Comparison of ENCODE assay signal across 13 mouse cellular contexts in the genomic region with DNA sequence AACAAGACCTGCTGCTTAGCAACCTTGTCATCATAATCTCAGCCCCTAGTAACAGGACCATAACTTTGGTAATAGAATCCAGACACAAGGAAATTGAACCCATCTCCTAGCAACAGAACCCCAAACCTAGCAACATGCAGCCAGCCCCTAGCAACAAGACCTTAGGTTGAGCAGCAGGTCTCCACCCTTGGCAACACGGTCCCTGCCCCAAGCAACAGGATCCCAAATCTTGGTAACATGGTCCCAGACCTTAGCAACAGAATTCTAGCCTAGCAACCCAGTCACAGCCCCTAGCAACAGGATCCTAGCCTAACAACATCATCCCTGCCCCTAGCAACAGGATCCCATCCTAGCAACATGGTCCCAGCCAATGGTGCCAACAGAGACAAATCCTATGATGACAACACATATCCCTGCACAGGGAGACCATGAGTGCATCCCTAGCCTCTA. TPM values are rescaled to one million over a fixed set of nuclear protein-coding genes. Genes with fewer than 3 reads are reported as not detected.
A peak's percentile ranks its signal among the peaks of the same experiment; 100 is the strongest.
DNase-seq lines count a peak whose midpoint lies in the region; ATAC-seq and TF ChIP-seq lines count a peak whose summit lies in the region.
"Had no signal": no experiment of that assay in that cellular context is flagged by ENCODE, and none has a peak within 500 bp of the region (broad histone marks: within the 10 kb centered on the region; RNA-seq: fewer than 3 reads in every experiment).

No protein-coding gene starts in this region.

- no peaks in the 10 kb centered on the region for H3K36me3 ChIP-seq in embryonic facial prominence, embryonic 13.5 days
- H3K36me3 ChIP-seq in hindbrain, postnatal 0 days (ENCODE audit: insufficient read depth, low read length): no peaks in the 10 kb centered on the region
- H3K36me3 ChIP-seq in midbrain, embryonic 11.5 days (ENCODE audit: control insufficient read depth, insufficient read depth, low read length): no peaks in the 10 kb centered on the region

- H3K4me1 ChIP-seq in embryonic facial prominence, embryonic 13.5 days: peaks cover 11% of the 10 kb centered on the region; the same call in 1 of the 2 replicates
- H3K4me1 ChIP-seq in hindbrain, postnatal 0 days (ENCODE audit: insufficient read depth, low read length): no peaks in the 10 kb centered on the region; the same call in 1 of the 2 replicates
- H3K4me1 ChIP-seq in midbrain, embryonic 11.5 days (ENCODE audit: control insufficient read depth, insufficient read depth, low read length): peaks cover 8% of the 10 kb centered on the region

- H3K27me3 ChIP-seq in embryonic facial prominence, embryonic 13.5 days: no peaks in the 10 kb centered on the region; the same call in none of the 2 replicates
- H3K27me3 ChIP-seq in hindbrain, postnatal 0 days (ENCODE audit: insufficient read depth, low read length): no peaks in the 10 kb centered on the region
- no peaks in the 10 kb centered on the region; the same call in 1 of the 2 replicates for H3K27me3 ChIP-seq in midbrain, embryonic 11.5 days (ENCODE audit: control insufficient read depth, insufficient read depth, low read length)

- DNase-seq in MN1 (ENCODE audit: low spot score) (peak; percentile 82), adipocyte (ENCODE audit: low spot score) (no peak)
- peak; percentile 71 for DNase-seq in hindbrain, postnatal 0 days (ENCODE audit: low spot score)
- peak; percentile 94 for DNase-seq in midbrain, embryonic 11.5 days (ENCODE audit: low spot score, missing footprints)
- DNase-seq in kidney, postnatal 4 days: no peak
- DNase-seq in cerebellum, postnatal 14 days: no peak
- DNase-seq: adrenal gland, postnatal 36 days had no signal

- H3K27ac ChIP-seq in embryonic facial prominence, embryonic 13.5 days: no peak overlapping the region
- H3K27ac ChIP-seq in hindbrain, postnatal 0 days: peak overlapping the region; percentile 72
- H3K27ac ChIP-seq in midbrain, embryonic 11.5 days (ENCODE audit: low read depth, low read length): no peak overlapping the region

- 0 out of 2 replicates have a peak, but pooled peaks have one; percentile 24 for ATAC-seq in embryonic facial prominence, embryonic 13.5 days (ENCODE audit: insufficient number of reproducible peaks, insufficient read depth, low FRiP score, low TSS enrichment, low read depth)
- peak; percentile 91 for ATAC-seq in hindbrain, postnatal 0 days
- ATAC-seq in midbrain, embryonic 11.5 days (ENCODE audit: low FRiP score): peak; percentile 89
- ATAC-seq in megakaryocyte, adult 5-6 weeks (ENCODE audit: poor library complexity, severe bottlenecking): no peak

- H3K9me3 ChIP-seq in embryonic facial prominence, embryonic 13.5 days: no peaks in the 10 kb centered on the region
- H3K9me3 ChIP-seq in hindbrain, postnatal 0 days (ENCODE audit: low read length): no peaks in the 10 kb centered on the region
- no peaks in the 10 kb centered on the region for H3K9me3 ChIP-seq in midbrain, embryonic 11.5 days (ENCODE audit: control insufficient read depth, low read length)

- no peak overlapping the region for H3K9ac ChIP-seq in embryonic facial prominence, embryonic 13.5 days
- no peak overlapping the region for H3K9ac ChIP-seq in hindbrain, postnatal 0 days (replicated peaks; ENCODE audit: low read length)
- no peak overlapping the region for H3K9ac ChIP-seq in midbrain, embryonic 11.5 days (ENCODE audit: low read length)

- 21% methylated on average over 1 of the region's 1 CpGs for WGBS in embryonic facial prominence, embryonic 13.5 days
- WGBS in hindbrain, postnatal 0 days: 7% methylated on average over 1 of the region's 1 CpGs
- 9% methylated on average over 1 of the region's 1 CpGs for WGBS in midbrain, embryonic 11.5 days

- no peak overlapping the region for H3K4me3 ChIP-seq in embryonic facial prominence, embryonic 13.5 days
- H3K4me3 ChIP-seq in hindbrain, postnatal 0 days (ENCODE audit: low read length): no peak overlapping the region
- H3K4me3 ChIP-seq in midbrain, embryonic 11.5 days (ENCODE audit: low read depth, low read length): no peak overlapping the region
- H3K4me3 ChIP-seq: erythroblast, embryonic 14.5 days had no signal

- no peak for TF ChIP-seq CTCF in hindbrain, postnatal 0 days (IDR thresholded peaks at IDR 0.05; ENCODE audit: low read depth)

- H3K4me2 ChIP-seq in embryonic facial prominence, embryonic 13.5 days: no peak overlapping the region
- H3K4me2 ChIP-seq in hindbrain, postnatal 0 days (ENCODE audit: low read depth, low read length): 0 out of 2 replicates have a peak overlapping the region, but pooled peaks have one; percentile 3
- no peak overlapping the region for H3K4me2 ChIP-seq in midbrain, embryonic 11.5 days

RNA-seq across cellular contexts. Expression of a gene that starts 9.4 kb away (rescaled TPM):
- polyA plus RNA-seq in embryonic facial prominence, embryonic 13.5 days (2015; fragmentation: Nextera tagmentation; extraction: Ambion mirVana): 11.3 and 11.8 TPM in 2 replicates
- total RNA-seq in hindbrain, postnatal 0 days (2014; rRNA removed): 0.90 and 2.1 TPM in 2 replicates
- 0.98 and 1.4 TPM in 2 replicates for polyA plus RNA-seq in hindbrain, postnatal 0 days (2015; fragmentation: Nextera tagmentation; extraction: Ambion mirVana)
- 1.2 and 1.4 TPM in 2 replicates for polyA plus RNA-seq in midbrain, embryonic 11.5 days (2014; fragmentation: Nextera tagmentation; extraction: Ambion mirVana)
- not detected in 2 replicates for total RNA-seq in megakaryocyte, adult 5-6 weeks (2015)
- not detected in 2 replicates for total RNA-seq in megakaryocyte, adult 5-6 weeks (2017)
- total RNA-seq: adrenal gland, postnatal 36 days; heart, postnatal 25 days had no signal
- polyA plus RNA-seq: erythroblast, embryonic 14.5 days had no signal

RNA-seq across cellular contexts. Expression of a gene that starts 9.4 kb away (rescaled TPM):
- not detected in 2 replicates for polyA plus RNA-seq in embryonic facial prominence, embryonic 13.5 days (2015; fragmentation: Nextera tagmentation; extraction: Ambion mirVana)
- total RNA-seq in hindbrain, postnatal 0 days (2014; rRNA removed): 0.42 and 2.0 TPM in 2 replicates
- polyA plus RNA-seq in hindbrain, postnatal 0 days (2015; fragmentation: Nextera tagmentation; extraction: Ambion mirVana): 0.60 and 0.71 TPM in 2 replicates
- polyA plus RNA-seq in midbrain, embryonic 11.5 days (2014; fragmentation: Nextera tagmentation; extraction: Ambion mirVana): not detected in 2 replicates
- total RNA-seq in megakaryocyte, adult 5-6 weeks (2015): not detected in 2 replicates
- total RNA-seq in megakaryocyte, adult 5-6 weeks (2017): not detected in 2 replicates
- total RNA-seq: adrenal gland, postnatal 36 days; CH12.LX; heart, postnatal 25 days had no signal
- polyA plus RNA-seq: erythroblast, embryonic 14.5 days; liver, embryonic 16.5 days had no signal

RNA-seq across cellular contexts. Expression of a gene that starts 14.2 kb away (rescaled TPM):
- 58.1 and 62.1 TPM in 2 replicates for polyA plus RNA-seq in embryonic facial prominence, embryonic 13.5 days (2015; fragmentation: Nextera tagmentation; extraction: Ambion mirVana)
- 117 and 135 TPM in 2 replicates for total RNA-seq in hindbrain, postnatal 0 days (2014; rRNA removed)
- polyA plus RNA-seq in hindbrain, postnatal 0 days (2015; fragmentation: Nextera tagmentation; extraction: Ambion mirVana): 132 and 133 TPM in 2 replicates
- 65.5 and 69.6 TPM in 2 replicates for polyA plus RNA-seq in midbrain, embryonic 11.5 days (2014; fragmentation: Nextera tagmentation; extraction: Ambion mirVana)
- total RNA-seq in megakaryocyte, adult 5-6 weeks (2015): 17.5 and 21.0 TPM in 2 replicates
- total RNA-seq in megakaryocyte, adult 5-6 weeks (2017): 8.8 and 21.1 TPM in 2 replicates

RNA-seq across cellular contexts. Expression of a gene that starts 17.3 kb away (rescaled TPM):
- polyA plus RNA-seq in embryonic facial prominence, embryonic 13.5 days (2015; fragmentation: Nextera tagmentation; extraction: Ambion mirVana): 11.7 and 13.7 TPM in 2 replicates
- total RNA-seq in hindbrain, postnatal 0 days (2014; rRNA removed): 66.2 and 67.9 TPM in 2 replicates
- polyA plus RNA-seq in hindbrain, postnatal 0 days (2015; fragmentation: Nextera tagmentation; extraction: Ambion mirVana): 19.8 and 21.3 TPM in 2 replicates
- 11.4 and 13.0 TPM in 2 replicates for polyA plus RNA-seq in midbrain, embryonic 11.5 days (2014; fragmentation: Nextera tagmentation; extraction: Ambion mirVana)
- total RNA-seq in megakaryocyte, adult 5-6 weeks (2015): not detected in 2 replicates
- not detected in 2 replicates for total RNA-seq in megakaryocyte, adult 5-6 weeks (2017)
- total RNA-seq: CH12.LX had no signal
- polyA plus RNA-seq: erythroblast, embryonic 14.5 days had no signal

RNA-seq across cellular contexts. Expression of a gene that starts 27.0 kb away (rescaled TPM):
- polyA plus RNA-seq in embryonic facial prominence, embryonic 13.5 days (2015; fragmentation: Nextera tagmentation; extraction: Ambion mirVana): 102 and 106 TPM in 2 replicates
- 65.1 and 76.7 TPM in 2 replicates for total RNA-seq in hindbrain, postnatal 0 days (2014; rRNA removed)
- polyA plus RNA-seq in hindbrain, postnatal 0 days (2015; fragmentation: Nextera tagmentation; extraction: Ambion mirVana): 69.8 and 71.3 TPM in 2 replicates
- 149 and 178 TPM in 2 replicates for polyA plus RNA-seq in midbrain, embryonic 11.5 days (2014; fragmentation: Nextera tagmentation; extraction: Ambion mirVana)
- total RNA-seq in megakaryocyte, adult 5-6 weeks (2015): 52.6 and 53.3 TPM in 2 replicates
- 70.2 and 100 TPM in 2 replicates for total RNA-seq in megakaryocyte, adult 5-6 weeks (2017)

Comparison
In these comparisons a context has a peak if more than half of its experiments do, and no peak if none do; other contexts are left out.
1. DNase-seq: peak in MN1 (single experiment), hindbrain, postnatal 0 days (single experiment) and midbrain, embryonic 11.5 days (single experiment); none in adipocyte (single experiment), kidney, postnatal 4 days (0 of 2) and cerebellum, postnatal 14 days (0 of 2).